Mouse (Mus musculus) embryonic facial prominence, embryonic 11.5 days (tissue): ENCODE measurements around the gene Ube2k. TPM values are rescaled to one million over a fixed set of nuclear protein-coding genes. Genes with fewer than 3 reads are reported as not detected.

Experiments
- ATAC-seq: fragments of 200-750 bp; cut with Nextera tagmentation; replicated peaks from 2 replicates; pipeline ENCODE4 v1.8.0; 2017; ENCODE audit warnings: low read depth; ENCODE audit not compliant: insufficient number of reproducible peaks, low FRiP score, low TSS enrichment
- DNase-seq: peaks from one replicate; pipeline ENCODE4 v3.0.0-alpha.2; 2015; ENCODE audit warnings: low spot score
- H3K27ac ChIP-seq: fragments of 300-500 bp; sonication (generic); replicated peaks from 2 replicates; pipeline ENCODE4 v1.5.1; 2014; ENCODE audit warnings: mild to moderate bottlenecking, low read depth, low read length, control low read depth
- H3K27me3 ChIP-seq: fragments of 300-500 bp; sonication (generic); 2 replicates; pipeline ENCODE4 v1.6.1; 2014; ENCODE audit warnings: mild to moderate bottlenecking, low read length, moderate library complexity, mixed read lengths; ENCODE audit not compliant: control insufficient read depth, insufficient read depth
- H3K36me3 ChIP-seq: fragments of 300-500 bp; sonication (generic); replicated peaks from 2 replicates; pipeline ENCODE4 v1.6.1; 2014; ENCODE audit warnings: low read depth, mild to moderate bottlenecking, low read length, moderate library complexity, mixed read lengths; ENCODE audit not compliant: control insufficient read depth, insufficient read depth
- H3K4me1 ChIP-seq: fragments of 300-500 bp; sonication (generic); 2 replicates; pipeline ENCODE4 v1.6.1; 2014; ENCODE audit warnings: low read length, mixed read lengths; ENCODE audit not compliant: control insufficient read depth, insufficient read depth
- H3K4me2 ChIP-seq: fragments of 300-500 bp; sonication (generic); 2 replicates; pipeline ENCODE4 v1.6.1; 2014; ENCODE audit warnings: low read depth, mild to moderate bottlenecking, control low read depth, low read length, moderate library complexity
- H3K4me3 ChIP-seq: fragments of 300-500 bp; sonication (generic); 2 replicates; pipeline ENCODE4 v1.5.1; 2014; ENCODE audit warnings: low read depth, low read length, control low read depth
- H3K9ac ChIP-seq: fragments of 300-500 bp; sonication (generic); replicated peaks from 2 replicates; pipeline ENCODE4 v1.6.1; 2014; ENCODE audit warnings: mild to moderate bottlenecking, control low read depth, low read length
- H3K9me3 ChIP-seq: fragments of 300-500 bp; sonication (generic); replicated peaks from 2 replicates; pipeline ENCODE4 v1.6.1; 2016; ENCODE audit warnings: mild to moderate bottlenecking, low read length, inconsistent platforms, mixed read lengths; ENCODE audit not compliant: control insufficient read depth
- WGBS: fragments of 180-500 bp; shearing (Covaris S2); extraction: QIAGEN DNeasy Blood & Tissue Kit; methylation state at CpG from one replicate; pipeline ENCODE4 v1.1.7; 2014; 5-methylcytosine and 5-hydroxymethylcytosine counted together
- polyA plus RNA-seq: library from polyadenylated mRNA; unstranded; fragments of >200 nt; fragmentation: Nextera tagmentation; extraction: Ambion mirVana; gene quantifications from 2 replicates; pipeline ENCODE4 v1.2.1, GENCODE M21; 2014

Gene Ube2k
- polyA plus RNA-seq: 164 and 170 TPM in 2 replicates

GRCm38 (mm10) chr5:65536751-65537419, at the start of gene Ube2k, which contains the start of gene Smim14:
Gene Ube2k (plus strand): TSS chr5:65537233.
Gene Smim14 (minus strand): TSS chr5:65537184.
- under 1% methylated on average over 66 of the region's 66 CpGs for WGBS
- Histone ChIP-seq H3K9me3 (no peaks in the 10 kb centered on the region), H3K27ac (peak within 1 kb of the TSS; percentile 99), H3K9ac (peak within 1 kb of the TSS; percentile 98), H3K4me1 (no peaks in the 10 kb centered on the region), H3K4me3 (peak within 1 kb of the TSS; percentile 98), H3K4me2 (peak within 1 kb of the TSS; percentile 72), H3K27me3 (no peaks in the 10 kb centered on the region), H3K36me3 (no peaks in the 10 kb centered on the region)
- DNase-seq (peak; percentile 96), ATAC-seq (peak; percentile 97)

DNA sequence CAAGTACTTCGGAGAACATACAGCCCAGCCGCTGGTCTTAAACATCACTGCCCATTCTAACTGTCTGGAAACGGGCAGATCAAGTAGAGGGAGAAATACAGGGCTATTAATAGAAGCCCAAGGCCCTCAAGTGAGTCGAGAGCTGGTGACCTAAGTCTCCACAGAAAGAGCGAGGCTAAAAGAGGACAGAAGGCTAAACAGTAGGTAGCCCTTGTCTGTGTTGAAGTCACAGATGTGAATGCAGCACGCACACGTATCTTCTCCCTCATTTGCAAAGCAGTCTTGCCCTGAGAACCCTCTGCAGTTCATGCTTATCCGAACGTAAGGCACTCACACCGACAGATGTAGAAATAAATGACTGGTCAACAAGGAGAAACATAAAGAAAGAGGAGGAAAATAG, 49.7 kb upstream of the Ube2k start:
- no peak overlapping the region for H3K27ac ChIP-seq
- no peak overlapping the region for H3K4me3 ChIP-seq
- ATAC-seq (no peak), DNase-seq (no peak)
- no peaks in the 10 kb centered on the region for H3K27me3 ChIP-seq
- 79% methylated on average over 10 of the region's 10 CpGs for WGBS
- H3K9ac ChIP-seq: no peak overlapping the region
- no peak overlapping the region for H3K4me2 ChIP-seq
- no peaks in the 10 kb centered on the region for H3K9me3 ChIP-seq
- H3K36me3 ChIP-seq: no peaks in the 10 kb centered on the region
- H3K4me1 ChIP-seq: no peaks in the 10 kb centered on the region

GRCm38 (mm10) chr5:65488725-65489124, 48.3 kb upstream of the Ube2k start:
- H3K9me3 ChIP-seq: no peaks in the 10 kb centered on the region
- no peaks in the 10 kb centered on the region for H3K27me3 ChIP-seq
- no peaks in the 10 kb centered on the region for H3K36me3 ChIP-seq
- ATAC-seq: no peak
- no peaks in the 10 kb centered on the region; the same call in 1 of the 2 replicates for H3K4me1 ChIP-seq
- no peak overlapping the region for H3K27ac ChIP-seq
- H3K9ac ChIP-seq: no peak overlapping the region
- 76% methylated on average over 7 of the region's 7 CpGs for WGBS
- H3K4me3 ChIP-seq: no peak overlapping the region
- H3K4me2 ChIP-seq: no peak overlapping the region
- no peak for DNase-seq

DNA sequence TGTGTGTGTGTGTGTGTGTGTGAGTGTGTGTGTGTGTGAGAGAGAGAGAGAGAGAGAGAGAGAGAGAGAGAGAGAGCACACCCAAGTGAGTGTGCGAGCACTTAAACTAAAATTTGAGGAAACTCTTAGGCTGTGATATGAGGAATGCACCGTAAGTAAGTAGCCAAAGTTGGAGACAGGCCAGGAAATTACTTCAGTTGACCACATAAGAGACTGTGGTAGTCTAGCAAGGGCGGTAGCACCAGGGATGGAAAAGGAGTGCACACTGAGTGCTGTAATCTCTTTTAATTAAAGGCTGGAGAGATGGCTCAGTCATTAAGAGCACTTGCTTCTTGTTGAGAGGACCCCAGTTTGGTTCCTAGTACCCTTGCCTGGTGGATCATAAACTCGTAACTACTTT, 47.2 kb upstream of the Ube2k start:
- Histone ChIP-seq H3K36me3 (no peaks in the 10 kb centered on the region), H3K27ac (no peak overlapping the region), H3K4me3 (no peak overlapping the region), H3K27me3 (no peaks in the 10 kb centered on the region), H3K9ac (no peak overlapping the region), H3K9me3 (no peaks in the 10 kb centered on the region), H3K4me2 (no peak overlapping the region), H3K4me1 (no peaks in the 10 kb centered on the region; the same call in 1 of the 2 replicates)
- DNase-seq (no peak), ATAC-seq (no peak)
- WGBS: 85% methylated on average over 4 of the region's 4 CpGs

DNA sequence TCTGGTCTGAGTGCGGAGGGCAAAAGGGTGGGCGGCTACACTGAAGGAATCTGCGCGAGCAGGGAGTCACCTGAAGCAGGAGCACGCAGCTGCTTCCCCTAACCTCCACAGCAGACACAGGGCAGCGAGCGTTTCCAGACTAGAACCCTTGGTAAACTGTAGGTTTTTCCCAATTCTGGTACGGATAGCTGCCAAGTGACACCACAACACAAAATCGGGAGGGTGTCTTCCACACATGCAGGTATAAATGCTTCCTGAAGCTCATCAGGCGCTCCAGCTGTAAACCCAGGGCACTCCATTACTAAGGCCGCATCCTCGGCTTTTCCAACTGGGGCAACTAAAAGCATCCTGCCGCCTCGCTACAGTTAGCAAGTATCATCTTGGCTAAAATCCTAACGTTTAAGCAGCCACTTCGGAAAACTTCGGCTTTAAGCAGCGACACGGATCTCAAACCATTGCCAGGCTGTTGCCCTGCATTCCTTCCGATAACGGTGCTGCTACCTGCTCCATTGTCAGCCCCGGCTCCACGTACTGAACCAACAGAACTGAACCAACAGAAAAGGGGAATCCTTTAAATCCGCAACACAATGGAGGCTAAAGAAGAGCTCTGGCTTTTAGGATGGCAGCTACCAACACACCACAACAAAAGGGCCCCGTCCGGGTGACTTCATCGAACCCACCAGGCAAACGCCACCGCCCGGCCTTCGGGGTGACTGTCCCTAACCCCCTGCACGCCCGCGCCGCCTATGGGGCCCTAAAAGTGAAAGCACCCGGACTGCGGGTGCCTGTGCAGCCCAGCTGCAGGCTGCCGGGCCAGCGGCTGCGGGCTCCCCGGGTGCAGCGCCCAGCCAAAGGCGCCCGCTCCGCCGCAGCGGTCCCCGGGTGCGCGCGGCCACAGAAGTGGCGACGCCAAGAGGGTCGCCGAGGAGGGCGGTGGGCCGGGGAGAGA, 45.0 kb upstream of the Ube2k start:
- Histone ChIP-seq H3K4me1 (no peaks in the 10 kb centered on the region; the same call in 1 of the 2 replicates), H3K27me3 (no peaks in the 10 kb centered on the region), H3K9me3 (no peaks in the 10 kb centered on the region), H3K36me3 (no peaks in the 10 kb centered on the region), H3K4me3 (peak overlapping the region; percentile 92), H3K4me2 (peak overlapping the region; percentile 60), H3K9ac (peak overlapping the region; percentile 83), H3K27ac (peak overlapping the region; percentile 80)
- ATAC-seq (peak; percentile 88), DNase-seq (peak; percentile 72)
- under 1% methylated on average over 57 of the region's 57 CpGs for WGBS

GRCm38 (mm10) chr5:65492716-65493531, 44.1 kb upstream of the Ube2k start, which contains the start of gene Gm43552:
Gene Gm43552 (minus strand): TSS chr5:65492833.
- DNase-seq (peak; percentile 92), ATAC-seq (peak; percentile 97)
- no peaks in the 10 kb centered on the region for H3K9me3 ChIP-seq
- H3K4me2 ChIP-seq: peak within 1 kb of the TSS; percentile 60
- WGBS: under 1% methylated on average over 67 of the region's 69 CpGs
- H3K9ac ChIP-seq: peak within 1 kb of the TSS; percentile 83
- H3K27me3 ChIP-seq: no peaks in the 10 kb centered on the region
- H3K4me1 ChIP-seq: no peaks in the 10 kb centered on the region; the same call in 1 of the 2 replicates
- no peaks in the 10 kb centered on the region for H3K36me3 ChIP-seq
- H3K27ac ChIP-seq: peak within 1 kb of the TSS; percentile 80
- peak within 1 kb of the TSS; percentile 92 for H3K4me3 ChIP-seq

DNA sequence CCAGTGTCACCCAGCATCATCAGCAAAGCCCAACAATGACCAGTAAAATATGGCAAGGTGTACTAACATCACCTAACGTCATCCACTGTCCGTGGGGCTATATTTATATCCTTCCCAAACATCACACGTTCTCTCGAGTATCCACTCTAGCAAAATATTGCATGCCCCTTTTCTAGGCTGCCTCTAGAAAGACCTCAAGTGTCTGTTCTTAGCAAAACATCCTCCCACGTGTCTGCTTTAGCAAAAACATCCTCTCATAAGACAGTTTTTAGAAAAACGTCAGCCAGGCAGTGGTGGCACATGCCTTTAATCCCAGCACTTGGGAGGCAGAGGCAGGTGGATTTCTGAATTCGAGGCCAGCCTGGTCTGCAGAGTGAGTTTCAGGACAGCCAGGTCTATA, 36.8 kb upstream of the Ube2k start:
- no peaks in the 10 kb centered on the region for H3K4me1 ChIP-seq
- no peak overlapping the region for H3K9ac ChIP-seq
- 85% methylated on average over 7 of the region's 7 CpGs for WGBS
- H3K27me3 ChIP-seq: no peaks in the 10 kb centered on the region
- no peak overlapping the region for H3K27ac ChIP-seq
- no peak for ATAC-seq
- no peak overlapping the region for H3K4me2 ChIP-seq
- H3K36me3 ChIP-seq: no peaks in the 10 kb centered on the region
- H3K9me3 ChIP-seq: no peaks in the 10 kb centered on the region
- H3K4me3 ChIP-seq: no peak overlapping the region
- DNase-seq: no peak
